Mouse (Mus musculus) cerebellum, postnatal 4 days (tissue): ENCODE data around the gene D430041D05Rik.

Source experiments
- DNase-seq, 2 experiments: peaks; one replicate each; pipeline ENCODE4 v3.0.0; 2022; ENCODE audit warnings: low spot score in 2 of 2, mixed read lengths in 1 of 2

Gene D430041D05Rik

DNA sequence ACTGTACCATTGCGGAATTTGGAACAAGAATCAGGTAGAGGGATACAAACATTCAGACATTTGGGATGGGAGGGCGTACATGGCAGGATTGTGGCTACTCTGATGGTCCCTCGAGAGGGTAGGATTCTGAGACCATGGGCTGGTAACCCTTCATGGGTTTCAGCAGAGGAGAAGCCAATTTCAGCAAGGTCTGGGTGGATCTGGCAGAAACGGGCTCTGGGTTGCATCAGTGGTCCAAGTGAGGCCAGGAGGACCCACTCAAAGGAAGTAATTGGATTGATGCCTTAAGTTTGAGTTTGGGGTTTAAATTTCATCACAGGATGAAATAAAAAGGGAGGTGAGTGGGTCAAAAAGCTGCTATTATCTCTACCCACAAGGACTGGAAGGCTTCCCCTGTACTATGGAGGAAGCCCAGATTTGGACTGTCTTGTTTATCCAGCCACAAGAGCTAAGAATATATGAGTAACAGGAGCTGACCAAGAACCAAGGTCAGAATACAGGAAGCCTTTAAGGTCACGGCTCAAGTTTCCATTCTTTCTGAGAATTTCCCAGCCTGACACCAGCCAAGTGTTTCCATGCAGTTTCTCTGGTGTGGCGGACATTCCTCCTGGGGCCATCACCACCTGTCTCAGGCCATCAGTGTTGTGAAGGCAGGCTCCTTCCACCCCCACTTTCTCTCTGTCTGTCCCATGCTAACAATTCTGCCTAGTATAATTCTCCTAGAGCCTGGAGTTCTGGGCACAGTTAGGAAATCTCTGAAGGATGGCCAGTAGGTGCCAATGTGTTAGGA is 260.0 kb downstream of the D430041D05Rik start:
- DNase-seq: no peak

DNA sequence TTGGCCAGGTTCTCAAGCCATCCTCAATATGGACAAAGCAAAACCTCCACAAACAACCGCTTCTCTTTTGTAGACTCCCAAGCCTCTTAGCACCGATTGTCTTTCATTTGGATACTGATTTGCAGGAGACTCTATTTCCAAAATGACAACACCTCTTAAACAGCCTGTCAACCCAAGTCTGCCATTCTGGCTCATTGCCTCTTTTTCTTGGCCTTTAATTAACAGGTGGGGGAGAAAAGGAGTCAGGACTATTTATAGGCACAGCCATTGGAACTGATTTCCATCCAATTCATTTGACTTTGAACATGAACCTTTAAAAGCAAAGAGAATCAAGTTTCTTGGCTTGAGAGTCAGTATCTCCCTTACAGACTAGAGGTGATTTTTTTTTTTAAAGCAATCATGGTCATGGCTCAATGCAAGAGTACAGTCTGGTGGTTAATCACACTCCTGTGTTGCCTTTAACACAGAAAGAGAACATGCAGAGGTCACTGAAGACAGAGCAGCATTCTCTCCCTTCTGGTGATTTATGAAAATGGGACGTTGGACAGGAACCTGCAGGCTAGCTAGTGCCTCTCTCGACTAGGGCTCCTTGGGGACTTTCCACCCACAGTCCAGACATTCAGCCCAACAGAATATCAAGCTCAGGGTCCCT is 262.8 kb downstream of the D430041D05Rik start:
- DNase-seq: no peak

DNA sequence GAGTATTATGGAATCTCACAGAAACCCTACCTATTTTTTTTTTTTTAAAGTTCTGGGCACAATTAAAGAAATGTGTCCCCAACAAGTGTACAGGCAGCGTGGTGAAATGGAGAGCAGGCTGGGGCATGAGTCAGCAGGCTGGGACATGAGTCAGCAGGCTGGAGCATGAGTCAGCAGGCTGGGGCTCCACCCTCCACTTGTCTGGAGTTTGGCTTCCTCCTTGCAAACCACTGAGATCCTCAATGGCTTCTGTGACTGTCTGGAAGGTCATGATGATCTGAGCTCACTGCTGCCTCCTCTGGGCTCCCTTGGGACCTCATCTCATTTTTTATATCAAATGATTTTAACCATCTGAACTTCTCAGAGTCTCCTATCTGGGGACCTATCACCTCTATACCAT is 264.8 kb downstream of the D430041D05Rik start:
- DNase-seq: no peak

DNA sequence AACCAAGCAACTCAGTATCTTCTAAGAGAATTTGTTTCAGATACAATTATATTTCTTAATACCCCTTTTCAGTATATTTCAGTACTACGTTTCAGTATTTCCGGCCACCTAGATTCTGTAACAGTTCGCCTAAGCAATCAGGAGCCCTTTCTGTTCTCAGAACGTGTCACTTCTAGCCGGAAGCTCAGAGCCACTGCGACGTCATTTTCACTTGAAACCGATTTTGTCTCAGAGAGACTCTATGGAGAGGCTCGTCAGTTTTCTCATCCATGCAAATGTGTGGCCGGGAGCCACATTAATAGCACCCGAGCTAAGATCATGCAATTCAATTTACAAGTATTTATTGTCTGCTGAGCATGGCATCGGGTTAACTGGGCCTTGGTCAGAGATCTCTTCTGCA is 266.8 kb downstream of the D430041D05Rik start:
- DNase-seq: no peak

DNA sequence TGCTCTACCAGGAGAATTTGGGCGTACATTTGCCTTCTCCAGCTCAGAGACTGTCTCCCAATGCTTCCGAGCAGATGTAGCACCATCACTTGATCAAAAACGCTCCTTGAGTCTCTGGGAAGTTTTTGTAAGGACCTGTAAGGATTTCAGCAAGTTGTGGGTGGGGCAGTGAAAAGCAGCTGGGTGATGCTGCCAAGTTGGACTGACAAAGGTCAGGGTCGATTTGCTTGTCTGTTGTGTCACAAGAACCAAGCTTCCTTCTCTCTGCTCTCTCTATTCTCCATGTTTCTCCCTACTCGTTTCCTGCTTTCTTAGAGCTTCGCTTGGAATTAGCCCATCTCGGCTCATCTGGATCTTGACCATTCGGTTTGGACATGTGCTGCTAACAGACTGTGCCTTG is 268.7 kb downstream of the D430041D05Rik start:
- DNase-seq: no peak

DNA sequence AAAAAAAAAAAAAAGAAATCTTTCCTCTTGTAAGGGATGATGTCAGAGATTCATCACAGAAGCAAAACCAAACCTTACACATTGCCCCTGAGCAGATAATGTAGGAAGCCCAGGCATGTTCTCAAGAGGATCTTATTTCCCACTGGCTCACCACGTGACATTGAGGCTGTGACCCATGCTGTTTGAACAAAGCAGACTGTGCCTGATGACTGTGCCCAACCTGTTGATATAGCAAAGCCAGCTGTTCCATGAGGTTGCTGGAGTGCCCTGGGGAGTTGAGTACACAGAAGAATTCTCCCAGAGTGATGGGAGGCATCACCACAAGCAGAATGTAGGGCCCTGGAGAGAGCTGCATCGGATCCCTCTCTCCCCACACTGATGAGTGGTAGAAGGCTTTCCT is 274.9 kb downstream of the D430041D05Rik start:
- DNase-seq: no peak

DNA sequence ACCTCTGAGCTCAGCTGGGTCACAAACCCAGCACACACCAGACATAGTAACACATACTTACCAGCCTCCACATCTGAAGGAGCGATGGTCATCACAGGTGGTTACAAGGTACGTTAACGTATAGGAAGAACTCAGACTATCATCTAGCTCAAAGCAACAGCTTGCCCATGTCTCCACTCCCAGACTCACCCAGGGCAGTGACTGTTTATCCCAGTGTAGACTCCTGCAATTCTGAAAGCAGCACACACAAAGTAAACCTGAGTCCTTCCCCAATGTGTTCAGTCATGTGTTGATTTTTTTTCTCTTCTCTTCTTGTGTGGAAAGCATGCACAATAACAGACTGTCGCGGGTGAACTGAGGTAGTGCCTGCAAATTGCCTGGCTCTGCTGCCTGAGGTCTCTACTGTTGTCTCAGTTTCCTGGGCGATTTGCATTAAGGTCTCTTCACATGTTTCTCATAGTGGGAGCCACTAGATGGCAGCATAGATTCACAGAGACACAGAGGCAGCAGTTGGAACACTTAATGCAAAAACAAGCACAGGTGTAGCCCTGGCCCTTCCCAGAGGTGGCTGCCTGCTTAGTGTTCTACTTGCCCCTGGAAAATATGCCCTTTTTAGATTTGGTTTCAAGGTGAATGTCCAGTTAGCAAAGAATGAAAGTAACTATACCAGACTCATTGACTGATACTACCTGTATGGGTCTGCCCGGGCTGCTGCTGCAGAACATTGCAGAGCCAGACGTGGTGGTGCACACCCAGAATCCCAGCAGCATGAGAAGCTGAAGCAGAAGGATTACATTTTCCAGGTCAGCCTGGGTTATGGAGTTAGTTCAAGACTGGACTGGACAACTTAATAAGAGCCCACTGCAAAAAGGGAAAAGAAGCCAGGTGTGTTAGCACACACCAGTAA is 276.4 kb downstream of the D430041D05Rik start:
- peak in 1 of 2 experiments; percentile 58 for DNase-seq

DNA sequence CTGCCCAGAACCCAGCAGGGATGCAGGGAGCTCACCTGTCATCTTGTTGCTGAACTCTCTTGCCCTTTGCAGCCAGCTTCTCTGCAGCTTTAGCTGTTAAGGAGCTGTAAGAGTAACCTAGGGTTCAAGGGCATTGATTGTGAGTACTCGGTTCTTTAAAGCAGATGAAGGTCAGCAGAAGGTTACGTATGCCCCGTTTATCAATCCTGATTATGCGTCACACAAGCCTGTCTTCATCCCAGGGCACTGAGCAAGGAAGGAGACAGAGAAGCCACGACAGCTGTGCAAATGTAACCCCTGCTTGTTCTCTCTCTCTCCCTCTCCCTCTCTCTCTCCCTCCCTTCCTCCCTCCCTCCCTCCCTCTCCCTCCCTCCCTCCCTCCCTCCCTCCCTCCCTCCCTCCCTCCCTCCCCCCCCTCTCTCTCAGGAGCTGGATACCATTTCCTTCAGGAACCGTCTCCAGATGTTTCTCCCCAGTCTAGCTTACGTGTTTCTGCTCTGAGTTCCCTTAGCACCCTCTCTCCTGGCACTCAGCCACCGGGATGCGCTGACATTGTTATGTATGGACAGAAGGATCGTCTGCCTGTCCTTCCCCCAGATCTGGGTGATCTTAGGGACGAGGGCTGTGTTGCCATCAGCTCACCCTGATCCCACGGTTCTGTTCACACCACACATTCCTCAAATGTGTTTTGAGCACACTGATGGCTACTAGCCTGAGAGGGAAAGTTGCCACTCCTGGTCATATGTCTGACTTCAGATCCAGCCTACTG is 277.6 kb downstream of the D430041D05Rik start:
- DNase-seq: no peak

DNA sequence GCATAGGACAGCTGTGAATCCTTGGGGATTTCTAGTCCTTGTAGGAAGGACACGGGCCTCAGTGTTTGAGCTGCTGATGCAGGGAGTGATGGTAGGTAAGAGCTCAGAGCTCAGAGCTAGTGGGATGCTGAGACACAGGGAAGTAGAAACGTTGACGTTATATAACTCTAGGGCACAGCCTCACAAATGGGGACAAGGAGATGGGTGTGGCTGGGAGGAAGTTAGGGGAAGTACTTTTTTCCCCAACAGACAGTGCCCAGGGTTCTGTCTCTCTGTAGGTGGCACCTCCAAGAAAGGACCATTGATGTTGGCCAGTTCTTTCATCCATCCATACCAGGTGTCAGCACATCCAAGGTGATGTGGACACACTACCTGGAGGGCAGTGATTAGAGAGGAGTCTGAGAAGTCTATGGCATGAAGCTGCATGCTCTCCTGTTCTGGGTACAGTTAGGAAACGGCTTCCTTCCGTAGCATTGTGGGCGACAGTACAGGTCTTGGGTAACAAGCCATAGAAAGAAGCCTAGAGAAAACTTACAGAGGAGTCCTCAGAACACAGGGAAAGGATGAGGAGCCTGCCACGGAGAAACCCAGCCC is 278.4 kb downstream of the D430041D05Rik start:
- DNase-seq: no peak

DNA sequence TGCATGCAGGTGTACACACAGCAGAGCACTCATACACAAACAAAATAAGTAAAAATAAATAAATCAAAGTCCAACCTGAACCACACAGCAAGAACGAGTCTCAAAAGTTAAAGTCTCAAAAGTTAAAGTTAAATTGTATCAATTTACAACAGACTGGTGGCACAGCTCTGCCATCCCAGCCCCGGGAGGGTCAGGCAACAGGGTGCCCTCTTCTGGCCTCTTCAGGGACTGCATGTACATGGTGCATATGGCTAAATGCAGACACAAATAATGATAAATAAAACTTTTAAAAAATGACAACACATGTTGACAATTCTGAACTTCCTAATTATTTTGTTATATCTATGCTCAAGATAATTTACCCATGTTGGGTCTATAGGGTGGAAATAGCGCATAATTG is 279.8 kb downstream of the D430041D05Rik start:
- DNase-seq: peak in 1 of 2 experiments; percentile 55

DNA sequence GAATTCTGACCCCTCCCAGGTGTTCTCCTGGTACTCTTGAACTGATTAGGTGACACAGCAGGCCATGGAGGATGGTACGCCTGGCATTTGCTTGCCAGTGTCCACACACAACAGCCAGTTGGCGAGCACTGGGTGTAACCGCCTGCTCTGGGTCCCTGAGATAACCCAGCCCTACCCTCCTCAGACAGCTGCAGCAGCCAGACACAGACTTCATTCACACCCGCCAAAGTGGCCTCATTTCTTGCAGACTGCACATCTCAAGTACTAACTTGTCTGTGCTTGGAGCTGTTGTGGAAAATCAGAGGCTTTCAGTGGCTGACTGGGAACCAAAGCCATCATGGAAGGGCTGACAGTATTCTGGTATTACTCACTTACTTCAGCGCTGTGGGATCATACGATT is 280.6 kb downstream of the D430041D05Rik start:
- DNase-seq: no peak

DNA sequence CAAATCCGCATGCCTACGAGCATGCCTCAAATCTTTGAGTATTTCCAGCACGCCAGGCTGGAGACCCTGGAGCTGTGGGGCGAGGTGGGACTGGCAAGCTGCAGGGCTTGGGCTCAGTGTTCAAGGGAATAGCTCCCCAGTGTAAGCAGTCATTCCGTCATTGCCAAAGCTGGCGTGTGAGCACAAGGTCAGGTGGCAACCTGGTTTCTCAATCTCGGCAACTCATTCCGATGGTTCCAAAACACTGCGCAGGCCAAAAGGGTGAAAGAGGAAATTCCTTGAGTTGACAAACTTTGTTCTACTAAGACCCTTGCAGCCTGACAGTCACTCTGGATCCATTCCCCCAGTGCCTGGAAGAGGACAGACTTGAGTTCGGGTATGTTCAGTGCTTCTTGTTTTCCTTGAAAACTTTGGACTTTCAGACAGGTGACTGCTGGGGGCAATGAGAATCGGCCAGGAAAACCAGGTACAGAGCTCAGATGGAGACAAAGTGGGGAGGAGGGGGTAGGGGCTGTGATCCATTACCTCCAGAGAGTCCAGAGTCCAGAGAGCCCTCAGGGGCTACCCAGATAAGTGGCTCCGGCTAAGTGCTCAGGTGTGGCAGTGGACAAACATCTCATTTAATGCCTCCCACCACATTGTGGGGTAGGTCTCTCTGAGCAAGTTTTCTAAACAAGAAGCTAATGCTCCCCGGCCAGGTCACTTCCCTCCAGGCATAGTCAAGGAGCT is 281.8 kb downstream of the D430041D05Rik start:
- no peak for DNase-seq

DNA sequence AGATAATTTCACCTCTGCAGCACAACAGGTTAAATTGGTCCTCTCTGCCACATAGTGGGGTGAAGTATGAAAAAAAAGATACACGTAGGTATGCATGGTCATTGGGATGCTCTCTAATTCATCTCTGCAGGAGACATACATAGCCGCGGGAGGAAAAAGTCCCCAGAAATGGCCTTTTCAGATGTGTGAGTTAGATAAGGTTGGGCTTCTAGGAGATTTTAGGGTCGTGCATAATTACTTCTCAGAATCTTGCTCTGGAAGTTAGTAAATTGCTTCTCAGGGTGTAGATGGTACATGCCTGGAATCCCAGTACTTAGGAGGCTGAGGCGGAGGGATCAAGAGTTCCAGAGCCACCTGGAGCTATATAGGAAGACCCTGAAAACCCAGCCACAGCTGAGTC is 286.7 kb downstream of the D430041D05Rik start:
- no peak for DNase-seq

DNA sequence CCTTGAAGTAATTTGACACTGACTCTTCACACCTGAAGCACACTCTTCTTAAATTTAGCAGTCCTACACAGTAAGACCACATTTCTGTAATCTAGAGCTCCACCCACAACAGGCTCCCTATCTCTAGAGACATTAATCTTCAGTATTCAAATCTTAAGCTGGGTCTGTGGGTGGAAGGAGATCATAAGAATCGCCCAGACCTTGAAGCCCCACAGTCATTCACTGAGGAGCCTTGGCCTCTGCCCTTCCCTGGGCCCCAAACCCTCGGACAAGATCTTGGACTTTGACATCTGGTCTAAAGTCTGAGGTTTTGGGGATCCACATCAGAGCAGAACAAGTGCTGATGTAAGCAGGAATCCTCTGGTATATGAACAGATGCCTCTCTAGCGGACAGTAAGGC is 287.3 kb downstream of the D430041D05Rik start:
- DNase-seq: no peak

DNA sequence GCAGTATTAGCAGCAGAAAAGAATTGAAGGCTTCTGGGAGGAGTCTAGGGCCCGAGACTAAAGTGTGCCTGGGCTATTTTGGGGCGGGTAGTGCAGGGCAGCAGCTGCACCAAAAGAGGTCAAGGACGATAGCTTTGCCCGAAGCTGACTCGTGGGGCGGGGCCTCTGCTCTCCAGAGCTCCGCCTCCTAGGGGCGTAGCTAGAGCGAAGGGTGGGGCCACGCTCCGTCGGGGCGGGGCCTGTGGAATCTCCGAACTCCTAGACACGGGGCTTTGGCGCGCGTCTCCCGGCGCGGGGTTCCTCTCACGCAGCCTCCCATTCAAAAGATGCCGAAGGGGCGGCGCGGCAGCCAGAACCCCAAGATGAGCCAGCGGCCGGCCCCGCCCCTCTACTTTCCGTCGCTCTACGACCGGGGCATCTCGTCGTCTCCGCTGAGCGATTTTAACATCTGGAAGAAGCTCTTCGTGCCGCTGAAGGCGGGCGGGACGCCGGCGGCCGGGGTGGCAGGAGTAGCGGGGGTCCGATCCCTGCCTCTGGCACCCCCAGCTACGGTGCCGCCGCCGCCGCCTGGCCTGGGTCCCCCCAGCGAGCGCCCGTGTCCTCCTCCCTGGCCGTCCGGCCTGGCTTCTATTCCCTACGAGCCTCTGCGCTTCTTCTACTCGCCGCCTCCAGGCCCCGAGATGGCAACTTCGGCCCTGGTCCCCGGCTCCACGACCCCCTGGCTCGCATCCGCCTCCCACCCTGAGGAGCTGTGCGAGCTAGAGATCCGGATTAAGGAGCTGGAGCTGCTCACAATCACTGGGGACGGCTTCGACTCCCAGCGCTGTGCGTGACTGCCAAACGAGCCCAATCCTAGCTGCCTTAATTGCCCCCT is 288.1 kb downstream of the D430041D05Rik start, which contains the start of gene A930018P22Rik:
A930018P22Rik (plus strand) TSS at position 265 of the 874 bp plus-strand sequence.
- peak; percentile 64 to 84 for DNase-seq

DNA sequence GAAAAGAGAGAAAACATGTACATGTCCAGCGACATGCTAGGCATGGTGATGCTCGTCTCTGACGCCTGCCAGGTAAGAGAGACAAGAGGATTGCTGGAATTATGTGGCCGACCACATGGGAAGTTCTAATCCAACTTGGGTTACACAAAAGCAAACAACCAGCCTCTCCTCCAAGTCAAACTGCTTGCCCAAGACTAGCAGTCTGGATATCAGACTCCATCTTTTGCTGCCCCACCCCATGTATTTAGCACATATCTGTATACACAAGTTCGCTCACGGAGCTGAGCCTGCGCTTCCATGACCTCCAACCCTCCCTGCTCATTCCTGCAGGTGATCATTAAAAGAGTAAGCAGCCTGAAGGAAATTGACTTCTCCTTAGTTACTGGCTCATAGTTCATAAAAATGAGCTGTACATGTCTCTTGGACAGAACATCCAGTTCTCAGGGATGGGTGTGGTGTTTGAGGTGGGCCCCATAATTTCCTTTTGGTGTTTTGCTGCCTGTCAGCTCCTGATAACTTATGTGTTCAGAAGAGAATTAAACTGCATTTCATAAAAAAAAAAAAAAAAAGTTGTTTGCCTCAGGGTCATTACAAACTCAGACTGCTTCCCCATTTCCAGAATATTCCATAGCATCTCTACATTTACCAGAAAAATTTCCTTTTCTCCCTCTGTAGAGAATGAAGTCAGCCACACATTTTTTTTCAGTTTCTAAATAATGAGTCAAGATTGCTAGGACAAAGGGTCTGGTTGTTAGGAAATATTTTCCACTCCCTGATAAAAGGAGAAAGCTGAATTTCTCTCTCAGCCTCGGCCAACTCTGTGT is 288.9 kb downstream of the D430041D05Rik start:
- DNase-seq: no peak

DNA sequence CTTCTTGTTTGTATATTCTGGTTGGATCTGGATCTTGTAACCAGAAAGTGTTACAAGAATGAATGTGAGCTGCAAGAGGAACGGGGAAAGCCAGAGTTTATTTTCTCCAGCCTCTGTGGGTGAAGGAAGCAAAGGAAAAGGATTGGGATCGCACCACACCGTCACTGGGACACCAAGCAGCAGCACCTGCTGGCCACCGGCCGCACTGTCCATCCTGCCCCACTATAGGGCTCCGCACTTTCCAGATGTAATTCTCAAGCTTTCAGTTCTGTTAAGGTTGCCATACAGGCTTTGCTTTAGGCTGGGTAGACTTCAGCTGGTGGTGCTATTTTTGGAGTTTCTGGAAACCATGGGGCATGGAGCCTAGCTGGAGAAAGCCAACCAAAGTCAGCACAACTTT is 290.5 kb downstream of the D430041D05Rik start:
- no peak for DNase-seq

DNA sequence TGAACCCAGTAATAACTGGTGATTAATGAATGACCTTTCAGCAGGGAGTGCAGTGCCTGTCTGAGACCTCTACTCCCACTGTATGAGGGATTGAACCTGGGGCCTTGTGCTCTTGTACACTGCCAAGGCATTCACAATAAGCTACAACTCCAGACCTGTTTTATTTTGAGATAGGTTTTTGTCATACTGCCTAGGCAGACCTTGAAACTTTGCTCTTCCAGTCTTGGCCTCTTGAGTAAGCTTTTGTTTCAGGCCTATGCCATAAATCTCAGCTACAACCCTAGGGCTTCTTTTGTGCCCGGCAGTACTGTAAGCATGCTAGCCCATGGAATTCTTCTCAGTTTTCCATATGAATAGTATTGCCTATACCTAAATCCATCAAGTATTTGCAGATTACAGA is 291.7 kb downstream of the D430041D05Rik start:
- no peak for DNase-seq
